Mouse (Mus musculus): ENCODE measurements around the gene Glipr1l2.

GRCm38 (mm10) chr10:112051220-112051619, 31.9 kb upstream of the Glipr1l2 start:
- TF ChIP-seq POLR2A (IDR thresholded peaks at IDR 0.05; ENCODE audit: low read depth, low read length) (no peak), CTCF (IDR thresholded peaks at IDR 0.05; ENCODE audit: borderline replicate concordance, insufficient read depth, low read length) (no peak)
